Mouse (Mus musculus): ENCODE measurements around the gene Grm1.

The Grm1 gene

DNA sequence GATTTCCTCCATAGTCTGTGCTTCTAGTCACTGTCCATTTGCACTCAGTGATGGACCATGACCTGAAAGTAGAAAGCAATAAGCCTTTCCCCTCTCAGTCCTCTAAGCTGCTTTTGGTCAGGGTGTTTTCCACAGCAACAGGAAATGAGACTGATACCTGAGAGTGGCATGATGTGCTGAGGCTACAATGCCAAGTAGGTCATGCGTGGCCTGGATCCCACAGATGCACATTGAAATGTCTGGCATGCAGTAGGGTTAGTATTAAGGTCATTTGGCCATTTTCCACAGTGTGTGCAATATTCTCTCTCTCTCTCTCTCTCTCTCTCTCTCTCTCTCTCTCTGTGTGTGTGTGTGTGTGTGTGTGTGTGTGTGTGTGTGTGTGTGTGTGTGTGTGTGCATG, 254.8 kb downstream of the Grm1 start:
- no peak for DNase-seq

DNA sequence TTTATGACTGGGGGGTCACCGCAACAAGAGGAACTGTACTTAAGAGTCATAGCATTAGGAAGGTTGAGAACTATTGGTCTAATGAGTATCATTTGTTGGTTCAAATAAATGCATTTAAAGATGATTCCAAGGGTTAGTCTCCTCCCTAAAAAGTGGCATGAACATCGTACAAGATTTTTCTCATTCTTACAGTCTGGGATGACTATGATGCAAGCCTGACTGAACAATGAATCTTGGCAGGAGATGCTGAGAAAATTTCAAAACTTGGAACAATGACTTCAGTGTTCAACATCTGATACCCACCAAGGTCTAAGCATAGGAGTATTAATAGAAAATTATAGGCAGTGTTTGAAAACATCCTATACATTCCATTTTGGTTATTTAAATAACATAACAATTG, 264.1 kb downstream of the Grm1 start:
- DNase-seq: no peak

DNA sequence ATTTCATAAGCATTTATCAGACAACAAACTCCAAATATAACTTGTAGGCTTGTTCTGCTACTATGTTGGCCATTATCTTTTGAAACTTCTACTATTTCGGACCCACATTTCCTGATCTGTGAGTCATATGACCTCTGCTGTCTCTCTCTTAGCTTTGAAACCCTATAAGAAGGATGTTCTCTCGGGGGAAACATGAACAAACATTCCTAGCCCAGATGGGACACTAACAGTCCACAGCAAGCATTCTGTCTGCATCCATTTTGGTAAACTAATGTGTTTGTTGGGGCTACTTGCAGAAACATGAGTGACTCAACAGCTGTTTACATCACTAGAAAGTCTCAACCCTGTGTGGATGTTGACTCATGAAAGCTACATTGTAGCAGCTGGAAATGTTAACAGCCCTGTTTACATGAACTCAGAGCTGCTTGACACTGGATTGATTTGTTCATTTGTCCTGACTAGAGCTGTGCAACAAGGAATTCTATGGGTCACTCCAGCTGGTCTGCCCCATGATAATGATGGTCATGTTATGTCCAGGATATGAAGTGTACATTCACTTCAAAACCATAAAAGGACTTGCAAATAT, 267.4 kb downstream of the Grm1 start:
- no peak for DNase-seq

DNA sequence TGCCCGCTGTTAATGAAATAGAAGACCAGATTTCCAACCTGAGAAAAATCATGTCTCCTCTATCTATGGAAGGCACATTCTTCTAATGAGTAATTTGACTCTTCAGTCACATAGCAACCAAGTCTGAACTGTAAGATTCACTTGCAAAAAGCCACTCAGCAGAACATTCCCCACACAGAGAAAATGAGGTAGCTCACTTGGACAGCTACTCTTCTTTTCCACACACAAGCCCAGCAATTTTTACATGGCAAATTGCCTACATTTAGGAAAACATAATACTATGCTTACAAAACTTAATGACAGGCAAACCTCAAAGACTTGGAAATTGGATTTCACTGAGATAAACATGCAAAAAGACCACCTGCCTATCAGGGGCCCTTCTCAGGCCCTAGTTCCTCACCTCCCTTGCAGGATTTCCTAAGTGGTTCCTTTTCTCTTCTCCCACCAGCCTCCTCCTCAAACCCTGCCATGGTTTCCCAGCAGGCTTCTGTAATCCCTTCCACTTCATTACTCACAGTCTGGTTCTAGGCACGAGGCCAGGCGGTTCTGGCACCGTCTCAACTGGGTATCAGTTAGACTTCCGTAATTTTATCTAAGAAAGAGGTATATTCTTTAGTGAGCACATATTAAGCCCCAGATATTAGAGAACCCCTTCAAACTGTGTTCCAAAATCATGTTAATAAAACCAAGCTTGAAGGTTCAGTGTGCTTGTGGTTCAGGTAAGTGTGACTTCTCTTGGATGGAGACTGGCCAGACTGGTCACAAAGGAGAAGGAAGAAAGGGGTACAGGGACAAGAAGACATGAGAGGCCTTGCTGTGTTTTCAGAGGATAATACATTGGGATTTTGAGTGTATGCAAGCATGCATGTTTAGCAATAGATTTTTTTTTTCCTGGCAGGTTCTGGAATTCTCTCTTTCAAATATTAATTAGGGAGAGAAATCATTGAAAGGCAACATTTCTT, 269.1 kb downstream of the Grm1 start:
- DNase-seq: no peak

DNA sequence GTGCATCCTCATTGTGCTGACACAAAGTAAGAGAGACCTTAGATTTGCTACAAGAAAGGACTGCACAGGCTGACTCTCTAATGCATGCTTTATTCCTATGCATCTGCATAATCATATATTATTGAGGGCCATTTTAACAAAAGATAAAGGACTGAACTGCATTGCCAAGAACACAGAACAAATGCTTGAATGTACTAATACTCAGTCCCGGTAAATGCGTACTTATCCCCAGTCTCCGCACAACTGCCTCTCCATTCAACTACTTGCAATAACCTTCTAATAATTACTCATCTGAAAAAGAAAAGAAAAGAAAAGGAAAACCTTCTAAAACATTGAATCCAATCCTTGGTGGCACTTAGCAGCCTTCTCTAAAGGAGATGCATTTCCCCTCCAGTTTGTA, 272.4 kb downstream of the Grm1 start:
- DNase-seq: no peak

DNA sequence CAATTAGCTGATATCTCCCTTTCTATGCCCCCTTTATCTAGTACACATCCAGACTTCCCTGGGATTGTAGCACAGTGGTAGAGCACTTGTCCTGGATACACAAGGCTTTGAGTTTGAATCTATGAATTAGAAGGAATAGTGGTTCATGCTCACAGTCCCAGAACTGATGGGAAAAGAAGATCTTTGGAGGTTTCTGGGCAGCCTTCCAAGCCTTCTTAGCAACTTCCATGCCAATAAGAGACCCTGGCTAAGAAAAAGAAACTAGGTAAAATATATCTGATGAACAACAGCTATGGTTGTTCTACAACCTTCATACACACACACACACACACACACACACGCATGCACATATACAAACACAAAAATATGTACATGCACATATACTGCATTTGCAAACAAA, 286.8 kb downstream of the Grm1 start:
- DNase-seq: no peak

DNA sequence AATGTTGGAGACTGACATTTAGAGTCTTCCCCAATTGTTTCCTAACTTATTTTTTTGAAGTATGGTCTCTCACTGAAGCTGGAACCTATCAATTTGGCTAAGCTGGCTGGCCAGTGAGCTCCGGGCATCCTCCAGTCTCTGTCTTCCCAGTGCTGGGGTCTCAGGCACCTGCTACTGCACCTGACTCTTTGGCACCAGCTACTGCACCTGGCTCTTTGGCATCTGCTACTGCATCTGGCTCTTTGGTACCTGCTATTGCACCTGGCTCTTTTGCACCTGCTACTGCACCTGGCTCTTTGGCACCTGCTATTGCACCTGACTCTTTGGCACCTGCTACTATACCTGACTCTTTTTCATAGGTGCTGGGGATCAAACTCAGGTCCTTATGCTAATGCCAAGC, 291.7 kb downstream of the Grm1 start:
- DNase-seq: no peak

DNA sequence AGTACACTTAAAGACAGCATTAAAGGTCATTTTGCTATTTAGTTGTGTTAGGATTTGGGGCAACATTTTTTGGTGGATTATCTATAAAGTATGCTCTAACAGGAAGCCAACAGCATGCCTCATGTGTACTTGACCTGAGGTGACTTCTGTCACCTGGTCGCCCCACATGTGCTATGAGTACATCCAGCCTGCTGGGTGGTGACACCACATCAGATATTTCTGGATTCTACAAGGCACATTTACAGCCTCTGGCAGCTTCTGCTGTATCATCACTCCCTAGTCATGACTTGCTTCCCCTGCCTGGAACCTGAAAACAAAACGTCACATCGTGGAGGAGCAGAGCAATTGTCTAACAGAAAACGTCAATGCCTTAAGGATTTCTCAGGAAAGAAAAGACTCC, 292.2 kb downstream of the Grm1 start:
- no peak for DNase-seq

DNA sequence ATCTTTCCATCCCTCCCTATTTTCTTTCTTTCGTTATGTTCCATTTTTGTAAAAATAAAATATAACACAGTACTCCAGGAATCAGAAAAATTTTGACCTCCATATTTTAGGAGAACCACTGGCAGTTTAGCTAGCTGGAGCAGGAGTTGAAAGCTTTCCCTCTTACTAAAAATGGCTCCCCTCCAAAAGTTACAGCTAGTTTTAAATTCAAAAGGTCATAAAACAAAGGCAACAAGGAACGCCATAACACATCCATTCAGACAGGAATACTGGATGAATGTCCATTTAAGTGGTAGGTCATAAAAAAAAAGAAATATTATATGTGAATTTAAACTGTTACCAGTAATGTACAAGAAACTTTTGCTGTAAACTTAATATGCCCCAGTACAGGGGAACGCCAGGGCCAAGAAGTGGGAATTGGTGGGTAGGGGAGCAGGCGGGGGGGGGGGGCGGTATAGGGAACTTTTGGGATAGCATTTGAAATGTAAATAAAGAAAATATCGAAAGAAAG, 294.2 kb downstream of the Grm1 start:
- DNase-seq: no peak

DNA sequence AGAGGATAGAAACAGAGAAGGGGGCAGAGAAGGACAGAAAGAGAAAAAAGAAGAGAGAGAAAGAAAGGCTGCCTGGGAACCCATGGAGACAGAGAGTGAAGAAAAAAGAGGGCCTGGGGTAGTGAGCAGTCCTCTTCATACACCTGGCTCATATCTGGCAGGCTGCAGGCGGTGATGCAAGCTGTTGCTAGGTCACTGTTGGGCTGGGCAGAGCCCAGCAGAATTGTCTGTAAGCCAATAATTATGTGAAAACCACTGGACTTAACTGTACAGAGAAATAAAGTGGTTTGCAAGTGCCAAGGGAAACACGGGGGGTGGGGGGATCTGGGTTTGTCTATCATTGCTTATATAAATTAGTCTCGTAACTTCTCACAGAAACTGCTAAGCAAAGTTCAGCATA, 297.0 kb downstream of the Grm1 start:
- no peak for DNase-seq

DNA sequence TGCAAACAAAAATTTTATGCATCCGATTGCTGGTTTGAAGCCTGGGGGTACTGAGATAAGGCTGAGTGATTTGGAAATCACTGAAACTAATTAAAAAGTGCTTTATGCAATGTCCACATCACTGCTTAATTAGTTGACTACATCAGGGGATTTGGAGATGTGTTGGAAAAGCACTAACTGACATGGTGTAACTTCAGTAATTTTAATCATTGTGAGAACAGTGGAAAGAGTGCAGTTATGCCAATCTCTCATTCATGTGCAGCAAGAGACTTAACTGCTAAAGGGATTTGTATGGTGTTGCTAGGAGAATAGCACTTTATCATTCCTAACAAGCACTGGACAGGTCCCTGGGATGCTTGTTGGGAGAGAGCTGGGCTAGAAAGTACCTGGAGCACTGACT, 307.3 kb downstream of the Grm1 start:
- DNase-seq: no peak

DNA sequence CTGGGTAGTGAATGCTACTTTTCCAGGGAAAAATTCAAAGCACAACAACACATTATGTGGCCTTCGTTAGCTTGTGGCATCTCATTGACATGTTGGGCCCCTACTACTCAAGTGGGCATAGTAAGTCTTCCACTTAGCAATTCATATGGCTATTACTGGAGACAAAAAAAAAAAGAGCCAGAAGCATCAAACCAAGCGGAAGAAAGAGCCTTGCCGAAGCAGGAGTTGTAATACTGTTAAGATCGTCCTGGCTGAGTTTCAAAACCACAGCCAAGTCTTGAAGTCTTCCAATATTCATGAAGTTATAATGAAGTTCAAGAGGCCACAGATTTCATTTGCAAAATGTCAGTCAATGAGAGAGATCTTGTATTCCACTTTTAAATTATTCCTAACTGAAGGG, 319.1 kb downstream of the Grm1 start:
- DNase-seq: peak; percentile 4

DNA sequence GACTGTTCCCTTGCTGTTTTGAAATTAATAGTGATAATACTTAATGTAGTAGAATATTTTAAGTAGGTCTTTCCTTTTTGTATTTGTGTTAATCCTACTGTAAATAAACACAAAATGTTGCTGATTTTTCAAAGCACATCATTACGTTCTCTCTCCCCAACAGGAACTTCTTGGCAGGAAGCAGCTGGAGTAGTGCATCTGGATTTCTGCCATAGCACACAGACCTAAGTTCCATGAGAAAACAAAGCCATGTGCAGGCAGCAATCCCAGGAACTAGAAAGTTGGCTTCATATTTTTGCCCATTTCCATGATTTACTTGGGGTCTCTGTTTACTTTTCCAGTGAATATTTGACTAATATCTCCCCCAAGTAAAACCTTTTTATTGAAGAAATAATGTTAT, 320.9 kb downstream of the Grm1 start:
- peak; percentile 20 for DNase-seq

DNA sequence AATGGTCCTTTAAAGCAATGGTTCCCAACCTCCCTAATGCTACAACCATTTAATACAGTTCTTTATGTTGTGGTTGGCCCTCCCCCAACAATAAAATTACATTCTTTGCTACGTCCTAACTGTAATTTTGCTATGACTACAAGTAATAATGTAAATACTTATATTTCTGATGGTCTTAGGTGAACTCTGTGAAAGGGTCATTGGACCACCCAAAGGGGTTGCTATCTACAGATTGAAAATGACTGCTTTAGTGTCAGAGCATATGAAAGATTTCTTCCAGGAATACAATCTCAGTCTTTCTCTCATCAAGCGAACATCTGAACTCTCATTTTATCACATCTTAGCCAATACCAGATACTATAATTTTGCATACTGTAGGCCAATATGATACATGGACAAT, 321.4 kb downstream of the Grm1 start:
- no peak for DNase-seq

DNA sequence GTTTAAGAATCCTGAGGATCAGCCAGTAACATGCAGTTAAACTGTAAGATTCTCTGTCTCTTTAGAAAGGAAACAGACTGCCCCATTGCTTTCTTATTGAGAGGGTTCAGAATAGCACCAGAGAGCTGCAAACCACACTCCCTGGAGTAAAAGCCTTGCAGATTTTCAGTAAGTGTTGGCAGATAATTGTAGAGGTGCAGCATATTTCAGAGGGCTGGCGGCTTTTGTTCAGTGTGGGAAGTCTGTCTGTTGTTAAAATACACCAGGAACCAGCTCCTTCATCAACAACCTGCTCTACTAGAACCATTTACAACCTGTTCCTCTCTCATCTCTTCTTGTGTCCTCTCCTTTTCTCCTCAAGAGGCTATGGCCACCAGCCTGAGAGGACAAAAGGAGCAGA, 331.1 kb downstream of the Grm1 start:
- DNase-seq: no peak

DNA sequence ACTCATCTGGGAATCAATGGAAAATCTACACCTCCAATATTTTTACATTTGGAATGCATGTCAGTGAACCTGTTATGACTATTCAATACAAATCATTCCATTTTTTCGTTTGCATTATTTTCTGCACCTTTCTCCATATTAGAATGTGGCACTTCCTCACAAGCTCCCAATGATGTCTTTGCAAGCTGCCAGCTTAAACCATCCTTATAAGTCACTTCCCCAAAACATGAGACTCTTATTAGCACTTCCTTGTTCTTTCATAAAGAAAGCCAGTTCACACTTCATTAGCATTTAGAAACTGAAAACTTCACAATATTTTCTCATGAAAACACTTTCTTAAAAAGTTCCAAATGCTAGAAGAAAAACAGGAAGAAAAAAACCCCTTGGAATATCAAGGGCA, 338.1 kb downstream of the Grm1 start:
- no peak for DNase-seq

DNA sequence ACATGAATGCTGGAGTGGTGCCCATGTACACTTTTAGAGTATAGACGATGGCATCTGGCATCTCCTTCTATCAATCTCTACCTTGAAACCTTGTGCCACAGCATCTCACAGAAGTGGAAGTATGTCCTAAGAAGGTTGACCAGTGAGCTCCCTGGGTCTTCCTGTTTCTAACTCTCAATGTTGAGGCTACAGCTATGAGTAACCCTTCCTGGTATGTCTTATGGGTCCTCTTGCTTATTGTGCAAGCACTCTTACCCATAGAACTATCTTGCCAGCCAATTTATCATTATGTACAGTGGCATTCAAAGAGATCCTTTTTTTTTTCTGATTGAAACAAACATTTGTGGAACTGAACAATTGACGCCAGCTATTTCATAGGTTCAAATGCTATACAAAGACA, 340.0 kb downstream of the Grm1 start:
- no peak for DNase-seq

DNA sequence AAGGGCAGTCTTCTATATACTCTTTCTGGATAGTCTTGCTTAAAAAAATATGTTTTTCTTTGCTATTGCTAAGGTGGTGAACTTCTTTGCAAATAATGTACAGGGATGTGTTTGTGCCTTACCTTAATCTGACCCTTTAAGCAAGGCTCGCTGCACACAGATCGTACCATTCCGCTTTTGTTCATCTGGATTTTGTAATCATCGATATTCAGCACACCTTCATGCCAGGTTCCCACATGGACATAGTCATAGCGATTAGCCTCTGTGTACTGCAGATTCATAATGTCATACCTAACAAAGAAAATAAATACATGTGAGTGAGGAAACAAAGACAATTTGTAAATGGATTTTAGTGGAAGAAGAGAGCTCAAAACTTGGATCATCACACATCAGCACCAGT, 340.8 kb downstream of the Grm1 start:
- no peak for DNase-seq

DNA sequence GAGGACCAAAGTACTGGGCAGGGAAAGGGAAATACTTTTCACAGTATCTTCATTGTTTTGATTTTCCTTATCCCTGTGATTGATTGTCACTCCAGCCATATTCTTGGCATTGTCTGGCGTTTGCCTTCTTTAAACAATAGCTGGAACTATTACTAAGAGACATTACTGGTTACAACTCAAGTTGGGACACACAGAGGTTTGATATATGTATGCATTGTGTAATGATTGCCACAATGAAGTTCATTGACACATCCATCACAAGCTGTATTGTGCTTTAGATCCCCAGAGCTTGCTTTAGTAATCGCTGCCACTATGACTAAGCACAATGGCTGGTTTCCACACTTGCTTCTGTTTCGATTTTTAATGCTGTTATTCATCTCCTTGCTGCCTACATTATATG, 341.4 kb downstream of the Grm1 start:
- no peak for DNase-seq

DNA sequence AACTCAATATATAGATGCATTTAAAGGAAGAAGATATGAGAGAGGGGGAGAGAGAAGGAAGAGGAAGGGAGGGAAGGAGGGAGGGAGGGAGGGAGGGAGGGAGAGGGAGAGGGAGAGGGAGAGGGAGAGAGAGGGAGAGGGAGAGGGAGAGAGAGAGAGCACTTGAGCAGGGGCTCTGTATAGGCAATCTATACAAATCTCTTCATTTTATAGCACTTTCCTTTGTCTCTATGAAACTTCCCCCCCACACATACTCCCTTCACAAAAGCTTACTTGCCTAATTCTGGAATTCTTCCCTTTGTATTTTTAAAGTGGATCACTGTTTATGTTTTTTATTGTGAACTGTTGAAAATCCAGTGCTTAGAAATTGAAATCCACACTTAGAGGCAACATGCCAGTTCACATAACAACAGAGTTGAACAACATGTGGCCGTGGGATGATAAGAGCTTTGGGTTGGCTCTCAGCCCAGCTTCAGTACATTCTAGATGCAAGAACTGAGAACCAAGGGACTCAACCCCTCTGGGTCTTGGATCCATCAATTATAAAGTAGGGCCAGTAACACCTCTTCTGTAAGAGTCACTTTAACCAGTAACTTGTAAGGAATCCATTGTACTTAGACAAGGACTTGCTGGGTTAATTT, 345.0 kb downstream of the Grm1 start:
- DNase-seq: peak; percentile 32

DNA sequence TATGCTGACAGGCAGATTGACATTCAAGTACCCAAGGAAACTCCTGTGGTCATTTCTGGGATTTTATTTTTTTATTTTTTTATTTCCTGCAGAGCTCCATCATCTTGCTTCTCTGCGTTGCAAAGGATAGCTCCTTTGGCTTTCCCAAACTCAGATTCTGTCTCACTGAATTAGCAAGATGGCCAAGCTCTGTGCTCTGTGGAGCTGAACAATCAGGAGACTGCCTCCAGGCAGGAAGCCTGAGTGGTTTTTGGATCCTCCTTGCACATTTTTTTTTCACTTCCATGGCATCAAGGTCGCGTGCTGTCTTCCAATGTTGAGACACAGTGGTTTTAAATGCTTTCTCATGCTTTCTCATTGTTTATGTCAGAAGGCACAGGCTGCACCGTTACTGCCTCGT, 347.6 kb downstream of the Grm1 start:
- no peak for DNase-seq

DNA sequence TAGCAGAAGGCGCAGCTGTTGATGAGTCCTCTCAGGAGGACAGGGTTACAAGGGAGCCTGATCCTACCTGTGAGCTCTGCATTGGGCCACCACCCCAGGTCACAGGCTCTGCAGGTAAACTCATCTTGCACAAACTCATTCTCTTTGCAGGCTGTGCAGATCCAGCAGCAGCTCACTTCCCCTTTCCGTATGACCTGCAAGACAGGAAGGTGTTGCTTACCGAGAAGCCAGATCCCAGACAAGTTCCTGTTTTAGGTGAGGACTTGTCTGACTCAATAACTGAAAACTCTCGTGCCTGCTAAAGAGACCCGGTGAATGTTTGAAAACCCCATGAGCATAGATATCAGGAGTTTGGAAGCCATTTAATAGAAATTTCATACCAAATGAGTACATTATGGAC, 349.1 kb downstream of the Grm1 start:
- DNase-seq: no peak

DNA sequence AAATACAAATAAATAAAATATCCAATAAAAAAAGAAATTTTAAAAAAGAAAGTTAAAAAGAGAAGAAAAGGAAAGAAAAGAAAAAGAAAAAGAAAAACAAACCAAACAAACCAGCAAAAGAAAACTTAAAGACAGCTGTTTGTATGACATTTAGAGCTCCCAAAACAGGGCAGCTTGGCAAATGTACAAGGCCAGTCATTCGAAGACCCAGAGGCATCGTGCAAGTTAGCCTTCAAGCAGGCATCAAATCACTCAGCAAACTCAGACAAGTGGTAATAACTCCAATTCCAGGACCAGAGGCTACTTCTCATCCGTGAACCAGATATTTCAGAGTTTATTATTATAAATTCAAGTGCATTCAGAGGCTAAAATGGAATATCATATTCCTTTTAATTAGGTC, 355.7 kb downstream of the Grm1 start:
- no peak for DNase-seq

DNA sequence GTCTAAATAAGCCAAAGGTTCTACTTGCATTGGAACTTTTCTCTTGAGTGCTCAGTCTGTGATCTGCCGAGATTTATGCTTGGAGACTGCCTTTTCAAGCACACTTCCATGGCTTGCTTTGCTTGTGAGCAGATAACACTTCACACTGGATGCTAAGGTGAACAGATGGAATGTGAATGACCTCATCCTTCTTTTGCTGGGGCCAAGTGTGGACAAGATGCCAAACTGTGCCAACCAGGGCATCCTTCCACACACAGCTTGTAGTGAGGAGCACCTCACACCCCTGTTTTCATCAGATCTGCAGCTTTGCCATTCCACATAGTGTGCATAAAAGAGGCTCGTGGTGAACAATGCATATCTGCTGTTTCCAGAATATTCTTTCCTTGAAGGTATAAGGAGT, 371.3 kb downstream of the Grm1 start:
- no peak for DNase-seq
